Mouse (Mus musculus) hindbrain, embryonic 10.5 days (tissue): ENCODE measurements around the gene Lcmt1. TPM values are rescaled to one million over a fixed set of nuclear protein-coding genes. Genes with fewer than 3 reads are reported as not detected.
A peak's percentile ranks its signal among the peaks of the same experiment; 100 is the strongest.

Experiments
- DNase-seq: peaks from one replicate; pipeline ENCODE4 v3.0.0-alpha.2; 2017; ENCODE audit warnings: low spot score
- H3K27ac ChIP-seq: fragments of 300-500 bp; sonication (generic); 2 replicates; pipeline ENCODE4 v1.5.1; 2016; ENCODE audit warnings: mild to moderate bottlenecking, moderate library complexity
- H3K27me3 ChIP-seq: fragments of 300-500 bp; sonication (generic); 2 replicates; pipeline ENCODE4 v1.6.1; 2016; ENCODE audit warnings: mild to moderate bottlenecking; ENCODE audit not compliant: poor library complexity, insufficient read depth, severe bottlenecking
- H3K36me3 ChIP-seq: fragments of 300-500 bp; sonication (generic); 2 replicates; pipeline ENCODE4 v1.6.1; 2016; ENCODE audit warnings: mild to moderate bottlenecking, moderate library complexity
- H3K4me1 ChIP-seq: fragments of 300-500 bp; sonication (generic); replicated peaks from 2 replicates; pipeline ENCODE4 v1.6.1; 2016; ENCODE audit warnings: mild to moderate bottlenecking
- H3K4me3 ChIP-seq: fragments of 300-500 bp; sonication (generic); 2 replicates; pipeline ENCODE4 v1.5.1; 2016; ENCODE audit warnings: mild to moderate bottlenecking, moderate library complexity
- H3K9me3 ChIP-seq: fragments of 300-500 bp; sonication (generic); 2 replicates; pipeline ENCODE4 v1.6.1; 2016; ENCODE audit warnings: mild to moderate bottlenecking, moderate library complexity
- WGBS: fragments of 180-500 bp; shearing (Covaris S2); methylation state at CpG from one replicate; pipeline ENCODE4 v1.1.7; 2016; 5-methylcytosine and 5-hydroxymethylcytosine counted together
- polyA plus RNA-seq: library from polyadenylated mRNA; unstranded; fragments of >200 nt; fragmentation: Nextera tagmentation; extraction: Ambion mirVana; gene quantifications from 2 replicates; pipeline ENCODE4 v1.2.1, GENCODE M21; 2016

The Lcmt1 gene
- polyA plus RNA-seq, 1 experiment from 2014 or later, result 57.9 TPM

DNA sequence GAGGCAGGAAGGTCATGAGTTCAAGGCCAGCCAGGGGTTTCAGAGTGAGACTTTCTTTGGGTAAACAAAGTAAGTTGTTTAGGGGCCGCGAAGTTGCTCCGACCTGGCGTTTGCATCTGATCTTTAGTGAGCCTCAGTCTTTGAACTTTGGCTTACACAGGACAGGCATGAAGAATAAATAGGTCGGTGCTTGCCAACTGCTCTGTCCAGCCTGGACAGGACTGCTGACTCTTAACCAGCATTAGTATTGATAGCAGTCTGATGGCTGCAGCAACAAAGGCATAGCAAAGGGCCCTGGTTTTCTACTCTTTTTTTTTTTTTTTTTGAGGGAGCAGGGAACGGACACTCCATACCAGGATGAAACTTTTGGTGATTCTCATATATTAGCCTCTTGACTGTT, 83.0 kb downstream of the Lcmt1 start:
- no peaks in the 10 kb centered on the region for H3K4me1 ChIP-seq
- 81% methylated on average over 6 of the region's 6 CpGs for WGBS
- no peaks in the 10 kb centered on the region for H3K36me3 ChIP-seq
- no peak overlapping the region for H3K27ac ChIP-seq
- H3K4me3 ChIP-seq, result no peak overlapping the region
- H3K9me3 ChIP-seq, result no peaks in the 10 kb centered on the region
- no peak for DNase-seq
- no peaks in the 10 kb centered on the region for H3K27me3 ChIP-seq

DNA sequence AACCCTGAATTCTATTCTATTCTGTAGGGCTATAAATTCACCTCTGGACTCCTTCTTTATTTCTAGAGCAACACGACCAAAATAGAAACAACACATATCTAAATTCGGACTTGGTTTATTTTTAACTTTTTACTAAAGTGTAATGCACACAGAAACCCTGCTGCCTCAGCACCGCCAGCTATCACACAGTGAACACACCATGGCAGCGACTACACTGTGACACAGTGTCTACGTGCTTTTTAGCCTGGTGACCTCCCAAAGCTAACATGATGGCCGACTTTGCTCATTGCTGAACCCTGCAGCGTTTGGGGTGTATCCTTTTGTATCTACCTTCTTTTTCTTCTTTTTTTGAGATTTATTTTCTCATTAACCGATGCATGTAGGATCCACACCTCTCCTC, 83.5 kb downstream of the Lcmt1 start:
- Histone ChIP-seq H3K4me1 (no peaks in the 10 kb centered on the region), H3K27me3 (no peaks in the 10 kb centered on the region), H3K4me3 (no peak overlapping the region), H3K36me3 (no peaks in the 10 kb centered on the region), H3K9me3 (no peaks in the 10 kb centered on the region), H3K27ac (no peak overlapping the region)
- 88% methylated on average over 8 of the region's 8 CpGs for WGBS
- DNase-seq, result no peak

DNA sequence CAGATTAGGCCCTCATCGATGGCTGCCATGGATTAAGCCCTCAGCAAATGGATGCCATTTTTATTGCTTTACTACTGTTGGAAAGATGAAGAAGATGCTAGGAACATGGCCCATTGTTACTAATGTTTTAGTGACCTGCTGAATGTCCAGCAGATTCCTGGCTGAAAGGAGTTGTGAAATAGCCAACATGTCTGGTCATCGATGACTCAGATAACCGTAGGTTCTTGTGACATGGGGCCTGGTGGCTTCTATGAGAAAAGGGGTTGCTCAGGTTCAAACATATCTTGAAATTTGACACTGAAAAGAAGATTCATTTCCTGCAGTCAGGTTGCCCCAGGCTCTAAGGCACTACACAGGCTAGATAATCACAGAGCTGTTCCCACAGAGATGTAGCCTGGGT, 85.5 kb downstream of the Lcmt1 start:
- Histone ChIP-seq H3K36me3 (no peaks in the 10 kb centered on the region), H3K9me3 (no peaks in the 10 kb centered on the region), H3K27me3 (no peaks in the 10 kb centered on the region), H3K4me1 (no peaks in the 10 kb centered on the region), H3K4me3 (no peak overlapping the region), H3K27ac (no peak overlapping the region)
- WGBS, result 97% methylated on average over 3 of the region's 3 CpGs
- DNase-seq, result no peak

DNA sequence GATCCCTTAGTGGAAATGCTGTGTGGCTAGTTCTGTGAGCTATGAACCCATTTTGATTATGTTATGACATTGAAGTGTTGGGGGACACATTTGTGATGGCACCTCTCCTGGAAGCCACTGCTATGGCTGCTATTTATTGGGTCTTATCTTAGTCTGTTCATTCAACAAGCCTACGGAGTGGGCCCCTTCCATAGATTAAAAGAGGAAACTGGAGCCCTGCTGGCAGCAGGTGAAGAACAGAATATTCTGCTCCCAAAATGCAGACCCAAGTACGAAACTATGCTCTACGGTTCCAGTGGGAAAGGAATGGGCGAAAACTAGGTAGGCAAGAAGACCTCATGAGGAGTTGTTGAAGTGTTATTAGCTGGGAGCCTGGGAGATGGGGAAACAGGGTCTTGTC, 88.7 kb downstream of the Lcmt1 start:
- H3K9me3 ChIP-seq, result no peaks in the 10 kb centered on the region
- 94% methylated on average over 4 of the region's 4 CpGs for WGBS
- no peak overlapping the region for H3K27ac ChIP-seq

DNA sequence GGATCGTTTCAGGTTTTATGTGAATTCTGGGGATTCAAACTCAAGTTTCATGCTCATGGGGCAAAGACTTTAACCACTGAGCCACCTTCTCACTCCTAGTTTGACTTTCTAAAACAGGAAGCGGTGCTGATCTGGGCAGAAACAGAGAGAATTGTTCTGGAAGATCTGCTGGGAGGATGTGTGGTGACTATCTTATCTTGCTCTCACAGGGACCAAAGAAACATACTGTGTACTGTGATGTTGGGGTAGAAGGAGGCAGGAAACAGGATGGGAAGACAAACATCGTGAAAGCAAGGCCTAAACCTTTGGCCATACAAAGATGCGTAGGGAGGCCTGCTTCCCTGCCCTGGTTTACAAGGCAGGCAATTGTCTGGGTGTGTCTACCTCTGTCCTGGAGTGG, 89.7 kb downstream of the Lcmt1 start:
- Histone ChIP-seq H3K36me3 (no peaks in the 10 kb centered on the region), H3K4me3 (no peak overlapping the region), H3K4me1 (no peaks in the 10 kb centered on the region), H3K9me3 (no peaks in the 10 kb centered on the region), H3K27ac (no peak overlapping the region), H3K27me3 (no peaks in the 10 kb centered on the region)
- no peak for DNase-seq
- 81% methylated on average over 4 of the region's 4 CpGs for WGBS

More for the DNA sequence above, 88.7 kb downstream of the Lcmt1 start:
- H3K36me3 ChIP-seq, result no peaks in the 10 kb centered on the region
- no peak for DNase-seq
- H3K4me3 ChIP-seq, result no peak overlapping the region
- H3K27me3 ChIP-seq, result no peaks in the 10 kb centered on the region
- H3K4me1 ChIP-seq, result no peaks in the 10 kb centered on the region

DNA sequence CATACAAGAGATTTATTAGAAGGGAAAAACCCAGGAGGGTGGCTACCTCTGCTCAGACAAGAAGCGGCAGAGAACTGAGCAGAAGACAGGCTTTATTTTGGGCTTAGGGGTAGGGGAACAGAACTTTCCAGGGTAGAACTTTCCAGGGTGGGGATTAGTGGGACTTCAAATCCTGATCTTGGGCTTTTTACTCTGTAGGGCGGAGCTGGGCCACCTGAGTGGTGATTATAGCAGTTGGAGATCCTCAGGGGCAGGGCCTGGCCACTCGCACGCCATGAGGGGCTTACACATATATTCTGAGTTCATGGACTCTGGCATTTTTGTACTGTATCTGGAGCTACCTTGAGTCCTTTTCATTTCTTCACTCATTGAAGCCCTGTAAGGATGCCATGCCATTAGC, 91.7 kb downstream of the Lcmt1 start:
- DNase-seq, result no peak
- Histone ChIP-seq H3K27me3 (no peaks in the 10 kb centered on the region), H3K4me1 (no peaks in the 10 kb centered on the region), H3K4me3 (no peak overlapping the region), H3K36me3 (no peaks in the 10 kb centered on the region), H3K27ac (no peak overlapping the region), H3K9me3 (no peaks in the 10 kb centered on the region)
- WGBS, result 91% methylated on average over 4 of the region's 4 CpGs

DNA sequence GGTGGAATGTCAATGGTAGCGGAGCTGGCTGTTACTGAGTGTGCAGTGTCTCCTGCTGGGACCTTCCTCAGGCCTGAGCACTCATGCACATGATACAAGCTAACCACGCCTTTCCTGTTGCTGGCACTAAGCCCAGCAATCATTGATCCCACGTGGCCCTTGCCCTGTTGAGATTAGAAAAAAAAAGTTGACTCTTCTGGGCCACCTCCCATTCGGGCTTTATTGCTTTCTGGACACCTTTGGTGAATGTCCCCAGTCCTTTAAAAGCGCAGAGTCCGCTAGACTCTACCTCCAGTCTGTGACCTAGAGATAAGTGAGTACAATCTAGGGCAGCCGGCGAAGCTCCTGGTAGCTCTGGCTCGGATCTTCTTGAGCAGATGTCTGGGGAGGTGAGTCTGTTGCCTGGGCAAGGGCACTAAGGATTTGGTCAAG, 92.5 kb downstream of the Lcmt1 start, which contains the start of gene Aqp8:
Gene Aqp8 (plus strand): TSS at position 222 of the 432 bp plus-strand sequence.
- Histone ChIP-seq H3K4me3 (no peak within 1 kb of the TSS), H3K27ac (no peak within 1 kb of the TSS), H3K27me3 (no peaks in the 10 kb centered on the region), H3K4me1 (no peaks in the 10 kb centered on the region), H3K9me3 (no peaks in the 10 kb centered on the region), H3K36me3 (no peaks in the 10 kb centered on the region)
- DNase-seq, result no peak
- 85% methylated on average over 9 of the region's 9 CpGs for WGBS

DNA sequence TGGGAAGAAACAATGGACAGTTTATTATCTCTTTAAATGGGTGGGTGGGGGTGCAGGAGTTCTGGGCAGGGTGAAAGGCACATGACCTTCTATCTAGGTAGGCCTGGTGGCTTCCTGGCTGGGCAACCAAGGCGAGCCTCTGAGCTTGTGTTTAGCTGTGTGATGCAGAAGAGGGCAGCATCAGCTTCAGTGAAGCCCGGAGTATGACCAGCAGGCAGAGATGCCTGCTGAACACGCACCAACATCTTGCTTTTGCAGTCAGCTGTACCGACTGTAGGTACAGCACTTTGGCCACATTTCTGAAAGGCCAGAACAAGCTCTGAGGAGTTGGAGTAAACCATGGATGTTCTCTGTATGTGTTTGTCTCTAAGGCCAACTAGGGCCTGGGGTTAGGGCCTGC, 94.0 kb downstream of the Lcmt1 start:
- H3K9me3 ChIP-seq, result no peaks in the 10 kb centered on the region
- no peaks in the 10 kb centered on the region for H3K36me3 ChIP-seq
- no peaks in the 10 kb centered on the region for H3K4me1 ChIP-seq
- H3K27me3 ChIP-seq, result no peaks in the 10 kb centered on the region
- no peak overlapping the region for H3K27ac ChIP-seq
- H3K4me3 ChIP-seq, result no peak overlapping the region
- DNase-seq, result no peak
- WGBS, result 83% methylated on average over 4 of the region's 4 CpGs

DNA sequence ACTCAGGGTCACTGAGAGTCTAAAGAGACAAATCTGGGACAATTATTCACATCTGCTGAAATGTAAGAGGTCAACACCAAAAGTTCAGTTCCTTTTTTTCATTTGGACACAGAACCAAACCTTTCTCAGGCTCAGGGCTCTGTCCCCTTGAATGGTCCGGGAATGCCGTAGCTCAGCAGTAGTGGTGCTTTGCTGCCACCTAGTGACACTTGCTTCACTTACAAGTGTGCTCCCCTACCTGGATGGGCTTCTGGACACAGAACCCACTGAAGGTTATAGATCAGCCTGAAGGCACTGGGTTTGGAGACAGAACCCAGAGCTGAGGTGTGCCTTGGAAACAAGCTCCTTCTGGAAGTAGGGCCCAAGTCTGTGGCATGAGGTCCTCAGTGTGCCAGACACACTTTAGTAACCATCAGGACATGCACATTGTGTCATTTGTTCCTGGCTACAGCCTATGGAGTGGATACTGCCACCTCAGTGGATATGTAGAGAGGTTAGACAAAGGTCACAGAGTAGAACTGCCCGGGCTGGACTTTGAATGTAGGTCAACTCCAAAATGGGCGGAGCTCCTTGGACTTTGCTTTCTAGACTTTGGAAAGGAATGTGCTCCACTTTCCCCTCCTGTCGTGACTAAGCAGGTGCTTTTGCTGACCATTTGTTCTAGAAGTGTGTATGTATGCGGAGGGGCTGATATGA, 96.3 kb downstream of the Lcmt1 start:
- no peaks in the 10 kb centered on the region for H3K27me3 ChIP-seq
- 40% methylated on average over 6 of the region's 6 CpGs for WGBS
- no peaks in the 10 kb centered on the region for H3K4me1 ChIP-seq
- H3K9me3 ChIP-seq, result no peaks in the 10 kb centered on the region
- peak; percentile 76 for DNase-seq
- no peak overlapping the region for H3K4me3 ChIP-seq
- H3K36me3 ChIP-seq, result no peaks in the 10 kb centered on the region
- H3K27ac ChIP-seq, result no peak overlapping the region

DNA sequence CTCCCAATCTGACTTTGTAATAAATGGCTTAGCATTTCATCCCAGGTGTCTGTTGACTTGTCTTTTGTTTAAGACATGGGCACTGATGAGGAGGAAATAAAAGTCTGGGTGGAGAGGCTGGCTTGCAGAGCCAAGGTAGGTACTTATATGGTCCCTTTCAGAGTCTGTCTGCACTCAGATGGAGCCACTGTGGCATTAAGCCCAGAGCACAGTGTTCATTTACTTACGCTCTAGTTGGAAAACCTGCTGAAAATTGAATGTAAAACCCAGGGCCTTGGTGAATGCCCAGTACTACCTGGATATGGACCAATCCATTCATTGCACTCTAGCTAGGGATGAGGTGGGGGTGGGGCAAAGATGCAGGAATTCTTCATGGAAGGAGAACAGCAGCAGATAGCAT, 98.4 kb downstream of the Lcmt1 start:
- 0 out of 2 replicates have a peak, but pooled peaks cover 6% of the 10 kb centered on the region for H3K9me3 ChIP-seq
- no peak overlapping the region for H3K4me3 ChIP-seq
- no peaks in the 10 kb centered on the region for H3K4me1 ChIP-seq
- no peaks in the 10 kb centered on the region for H3K27me3 ChIP-seq
- no peaks in the 10 kb centered on the region for H3K36me3 ChIP-seq
- H3K27ac ChIP-seq, result no peak overlapping the region
- no peak for DNase-seq
- 93% methylated on average over 1 of the region's 1 CpGs for WGBS

Other genes starting within 250 kb of the Lcmt1 start
- 51.5 and 58.1 TPM in 2 replicates for gene Tnrc6a, start 245.9 kb upstream of the Lcmt1 start, polyA plus RNA-seq
- gene Slc5a11, start 155.0 kb upstream of the Lcmt1 start, polyA plus RNA-seq, result 0.08 and 0.34 TPM in 2 replicates
- gene Arhgap17, start 131 bp downstream of the Lcmt1 start, polyA plus RNA-seq, result 31.4 TPM in 2 replicates
- 0.31 TPM in 2 replicates for gene Aqp8, start 92.5 kb downstream of the Lcmt1 start, polyA plus RNA-seq
- 5.3 and 5.4 TPM in 2 replicates for gene Zkscan2, start 130.7 kb downstream of the Lcmt1 start, polyA plus RNA-seq